Mouse (Mus musculus) sigmoid colon, adult 10 weeks (tissue): ENCODE measurements around the gene D11Wsu47e. TPM values are rescaled to one million over a fixed set of nuclear protein-coding genes. Genes with fewer than 3 reads are reported as not detected.

ENCODE experiments used
- polyA plus RNA-seq: library from polyadenylated mRNA; stranded (reverse); fragments of 350-450 nt; fragmentation: Illumina TruSeq; extraction: RNeasy Lipid Tissue Mini Kit (QIAGEN cat#74804); gene quantifications from one replicate; pipeline ENCODE4 v1.2.3, GENCODE M21; 2014; ENCODE audit warnings: low read depth, low replicate concordance

The D11Wsu47e gene
- 5.2 TPM for polyA plus RNA-seq

GRCm38 (mm10) chr11:113683957-113684706 lies at the start of gene D11Wsu47e, which contains the start of gene Fam104a:
TSS of gene D11Wsu47e (plus strand) at chr11:113684412.
TSS of gene Fam104a (minus strand) at chr11:113684155.

GRCm38 (mm10) chr11:113648690-113649352 lies 35.4 kb upstream of the D11Wsu47e start, which contains the start of gene Cog1:
TSS of gene Cog1 (plus strand) at chr11:113649169.

GRCm38 (mm10) chr11:113649353-113650210 lies 34.6 kb upstream of the D11Wsu47e start, which contains the start of gene Slc39a11:
TSS of gene Slc39a11 (minus strand) at chr11:113650079.

GRCm38 (mm10) chr11:113709731-113710256 lies 25.6 kb downstream of the D11Wsu47e start, which contains the start of gene Cpsf4l:
TSS of gene Cpsf4l (minus strand) at chr11:113710017.

Other genes with a start within 250 kb of the D11Wsu47e start
- gene Sstr2, start 65.1 kb upstream of the D11Wsu47e start, polyA plus RNA-seq, result 1.2 TPM
- gene Cog1, start 35.2 kb upstream of the D11Wsu47e start, polyA plus RNA-seq, result 6.3 TPM
- 25.5 TPM for gene Slc39a11, start 34.3 kb upstream of the D11Wsu47e start, polyA plus RNA-seq
- 10.6 TPM for gene Fam104a, start 257 bp upstream of the D11Wsu47e start, polyA plus RNA-seq
- not detected for gene Cpsf4l, start 25.6 kb downstream of the D11Wsu47e start, polyA plus RNA-seq
- 2.1 TPM for gene Cdc42ep4, start 67.5 kb downstream of the D11Wsu47e start, polyA plus RNA-seq